Mouse (Mus musculus) kidney, postnatal 36 days (tissue): ENCODE data around the gene Chd4.
"Not testable (repeated sequence)": the region's sequence is repeated elsewhere in the genome, so short reads cannot be mapped to it uniquely, and the experiment has no call there.

Experiments used
- DNase-seq, 2 experiments: peaks; one replicate each; pipeline ENCODE4 v3.0.0; 2021 to 2022; ENCODE audit warnings: mixed read lengths in 2 of 2

Gene Chd4

DNA sequence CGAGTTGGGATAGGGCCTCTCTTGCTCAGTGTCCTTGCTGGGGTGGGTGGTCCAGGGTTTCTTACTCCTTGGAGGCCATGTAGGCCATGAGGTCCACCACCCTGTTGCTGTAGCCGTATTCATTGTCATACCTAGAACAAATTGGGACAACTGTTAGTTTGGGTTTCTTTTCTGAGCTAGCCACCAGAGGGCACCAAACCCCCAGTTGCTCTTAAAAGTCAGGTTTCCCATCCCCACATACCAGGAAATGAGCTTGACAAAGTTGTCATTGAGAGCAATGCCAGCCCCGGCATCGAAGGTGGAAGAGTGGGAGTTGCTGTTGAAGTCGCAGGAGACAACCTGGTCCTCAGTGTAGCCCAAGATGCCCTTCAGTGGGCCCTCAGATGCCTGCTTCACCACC is 66.2 kb downstream of the Chd4 start:
- peak; percentile 62 to 81 for DNase-seq

DNA sequence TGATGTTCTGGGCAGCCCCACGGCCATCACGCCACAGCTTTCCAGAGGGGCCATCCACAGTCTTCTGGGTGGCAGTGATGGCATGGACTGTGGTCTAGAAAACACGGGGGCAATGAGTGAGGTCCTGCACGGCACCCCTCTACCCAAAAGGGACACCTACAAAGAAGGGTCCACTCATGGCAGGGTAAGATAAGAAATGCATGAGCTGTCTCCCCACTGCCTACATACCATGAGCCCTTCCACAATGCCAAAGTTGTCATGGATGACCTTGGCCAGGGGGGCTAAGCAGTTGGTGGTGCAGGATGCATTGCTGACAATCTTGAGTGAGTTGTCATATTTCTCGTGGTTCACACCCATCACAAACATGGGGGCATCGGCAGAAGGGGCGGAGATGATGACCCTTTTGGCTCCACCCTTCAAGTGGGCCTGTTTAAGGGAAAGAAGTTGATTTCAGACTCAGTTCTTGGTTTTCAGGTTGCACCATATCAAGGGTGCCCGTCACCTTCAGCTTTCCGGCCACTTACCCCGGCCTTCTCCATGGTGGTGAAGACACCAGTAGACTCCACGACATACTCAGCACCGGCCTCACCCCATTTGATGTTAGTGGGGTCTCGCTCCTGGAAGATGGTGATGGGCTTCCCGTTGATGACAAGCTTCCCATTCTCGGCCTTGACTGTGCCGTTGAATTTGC is 67.0 kb downstream of the Chd4 start:
- not testable (repeated sequence) for DNase-seq

DNA sequence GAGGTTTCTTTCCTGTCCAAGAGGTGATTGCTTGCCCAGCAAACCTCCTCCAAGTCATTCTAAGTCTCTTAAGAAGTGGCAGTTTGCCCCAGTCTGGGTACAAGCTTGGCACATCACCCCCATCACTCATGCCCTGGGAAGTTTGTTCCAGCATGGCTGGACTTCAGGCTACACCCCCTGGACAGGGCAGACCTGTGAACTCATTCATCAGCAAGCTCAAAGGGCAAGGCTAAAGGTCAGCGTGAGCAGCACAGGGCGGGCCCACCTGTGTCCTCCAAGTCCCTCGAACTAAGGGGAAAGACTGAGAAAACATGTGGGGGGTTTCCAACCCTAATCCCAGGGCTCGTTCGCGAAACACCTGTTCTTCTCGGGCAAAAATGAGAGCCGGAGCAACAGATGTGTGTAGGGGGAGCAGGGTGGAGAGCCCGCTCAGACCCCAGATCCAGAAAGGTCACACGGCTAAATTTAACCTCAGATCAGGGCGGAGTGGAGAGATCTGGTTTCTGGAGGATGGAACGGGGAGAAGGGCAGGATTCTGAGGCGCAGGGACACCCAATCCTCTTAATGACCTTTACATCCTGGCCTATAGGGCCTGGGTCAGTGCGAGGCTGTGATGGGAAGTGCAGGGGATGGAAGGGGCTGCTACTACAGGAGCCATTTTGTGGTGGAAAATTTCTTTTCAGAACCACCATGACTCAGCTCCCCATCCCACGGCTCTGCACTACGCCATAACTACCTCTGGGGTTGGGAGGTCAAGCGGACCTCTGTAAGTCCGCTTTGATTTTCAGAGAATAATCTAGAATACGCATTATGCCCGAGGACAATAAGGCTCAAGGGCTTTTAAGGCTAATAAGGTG is 68.2 kb downstream of the Chd4 start:
- DNase-seq: peak; percentile 85 to 91

DNA sequence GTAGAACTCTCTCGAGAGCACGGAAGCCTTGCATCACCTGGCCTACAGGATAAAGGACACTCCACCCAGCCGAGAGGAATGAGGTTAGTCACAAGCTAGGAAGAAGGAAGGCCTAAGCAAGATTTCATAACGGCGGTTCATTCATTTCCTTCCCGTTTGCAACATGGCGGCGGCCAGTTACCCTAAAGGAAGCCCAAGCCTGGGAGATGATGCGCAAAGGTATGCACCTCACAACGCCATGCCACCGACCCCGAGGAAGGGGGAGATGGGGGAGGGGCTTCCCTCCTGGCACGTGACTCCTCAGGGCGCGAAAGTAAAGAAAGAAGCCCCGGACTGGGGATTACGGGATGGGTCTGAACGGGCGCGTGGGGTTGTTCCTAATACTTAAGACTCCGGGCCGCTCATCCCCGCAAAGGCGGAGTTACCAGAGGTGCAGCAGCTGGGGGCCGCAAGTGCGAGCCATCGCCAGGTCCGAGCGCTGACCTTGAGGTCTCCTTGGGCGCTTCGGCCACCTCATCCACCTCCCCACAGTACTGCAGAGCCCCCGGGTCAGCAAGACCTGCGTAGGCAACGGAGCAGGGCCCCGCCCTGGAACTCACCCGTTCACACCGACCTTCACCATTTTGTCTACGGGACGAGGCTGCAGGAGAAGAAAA is 69.0 kb downstream of the Chd4 start:
- DNase-seq: peak; percentile 57 to 75

DNA sequence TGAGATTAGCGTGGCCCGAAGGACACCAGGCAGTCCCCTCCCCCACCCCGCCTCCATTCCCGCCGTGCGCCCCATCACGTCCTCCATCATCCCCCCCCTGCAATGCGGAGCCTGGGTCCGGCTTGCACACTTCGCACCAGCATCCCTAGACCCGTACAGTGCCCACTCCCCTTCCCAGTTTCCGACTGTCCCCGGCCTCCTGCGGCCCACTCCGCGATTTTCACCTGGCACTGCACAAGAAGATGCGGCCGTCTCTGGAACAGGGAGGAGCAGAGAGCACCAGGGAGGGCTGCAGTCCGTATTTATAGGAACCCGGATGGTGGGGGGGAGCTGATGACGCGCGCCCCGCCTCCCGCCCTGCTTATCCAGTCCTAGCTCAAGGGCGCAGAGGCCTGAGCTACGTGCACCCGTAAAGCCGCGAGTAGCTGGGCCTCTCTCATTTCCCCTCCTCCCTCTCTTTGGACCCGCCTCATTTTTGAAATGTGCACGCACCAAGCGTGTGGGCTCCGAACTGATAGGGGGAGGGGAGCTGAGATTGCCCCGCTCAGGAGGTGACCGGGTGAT is 69.6 kb downstream of the Chd4 start:
- DNase-seq: peak; percentile 97 to 99

DNA sequence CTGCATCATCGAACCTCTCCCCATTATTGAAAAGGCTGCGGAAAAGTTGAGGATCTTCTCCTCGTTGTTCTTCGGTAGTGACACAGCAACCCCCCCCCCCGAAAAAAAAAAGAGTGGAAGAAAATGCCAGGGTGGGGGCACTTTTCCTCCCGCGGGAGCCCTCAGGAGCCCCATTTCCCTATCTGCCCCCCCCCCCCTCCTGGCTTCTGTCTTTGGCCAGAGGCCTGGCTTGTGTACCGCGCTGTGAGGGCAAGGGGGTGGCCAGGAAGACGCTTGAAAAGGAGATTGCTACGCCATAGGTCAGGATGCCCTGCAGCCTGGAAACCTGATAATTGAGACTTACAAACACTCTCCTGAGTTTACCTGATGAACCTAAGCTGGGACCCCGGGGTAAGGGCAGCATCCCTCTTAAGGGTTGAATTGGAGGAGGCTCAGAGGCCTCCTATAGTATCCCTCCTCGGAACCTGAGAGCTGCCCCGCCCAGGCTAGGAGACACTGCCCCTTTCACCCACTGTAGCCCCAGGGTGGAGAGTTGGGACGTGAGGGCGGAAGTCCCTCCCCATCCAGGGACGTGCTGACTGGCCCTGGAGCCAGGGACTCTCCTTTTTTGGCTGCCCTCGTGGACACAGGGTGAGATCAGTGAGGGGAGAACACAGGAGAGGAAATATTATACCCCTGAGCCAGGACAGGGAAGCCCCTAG is 70.4 kb downstream of the Chd4 start, which contains the start of gene Gapdh:
Gene Gapdh, minus strand, starts transcription at position 417 of the 701 bp plus-strand sequence.
- DNase-seq: peak; percentile 89 to 92

DNA sequence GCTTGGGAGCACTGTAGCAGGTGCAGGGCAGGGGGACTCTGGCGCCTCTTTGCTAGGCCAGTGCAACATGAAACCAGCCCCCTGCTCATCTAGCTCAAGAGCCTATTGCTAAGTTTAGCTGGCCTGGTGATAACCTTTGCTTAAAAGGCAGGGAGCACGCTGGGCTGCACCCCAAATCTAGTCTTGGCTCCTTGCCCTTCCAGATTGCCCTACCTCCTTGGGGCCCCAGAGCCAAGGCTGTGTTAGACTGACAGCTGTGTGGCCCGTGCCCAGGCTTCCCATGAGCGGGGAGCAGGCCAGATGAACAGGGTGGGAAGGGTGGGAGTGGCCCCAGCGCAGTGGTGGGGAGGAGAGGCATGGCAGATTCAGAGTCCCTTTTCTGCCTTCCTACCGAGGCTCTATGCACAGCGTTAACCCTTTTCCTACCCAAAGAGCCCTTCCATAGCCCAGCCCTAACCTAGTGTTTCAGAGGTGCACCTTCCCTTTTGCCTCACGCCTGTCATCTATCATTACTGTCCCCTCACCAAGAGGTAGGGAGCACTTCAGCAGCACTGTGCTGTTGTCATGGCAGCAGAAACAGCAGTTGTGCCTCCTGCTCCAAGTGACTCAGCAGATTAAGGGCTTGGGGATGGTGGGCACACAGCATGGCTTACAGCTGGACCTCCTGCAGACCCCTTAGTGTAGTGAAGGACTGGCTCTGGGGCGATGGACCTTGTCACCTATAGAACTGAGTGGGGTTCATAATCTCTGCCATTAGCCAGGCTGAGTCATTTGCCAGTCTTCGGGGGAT is 71.3 kb downstream of the Chd4 start:
- peak in 1 of 2 experiments; percentile 44 for DNase-seq

DNA sequence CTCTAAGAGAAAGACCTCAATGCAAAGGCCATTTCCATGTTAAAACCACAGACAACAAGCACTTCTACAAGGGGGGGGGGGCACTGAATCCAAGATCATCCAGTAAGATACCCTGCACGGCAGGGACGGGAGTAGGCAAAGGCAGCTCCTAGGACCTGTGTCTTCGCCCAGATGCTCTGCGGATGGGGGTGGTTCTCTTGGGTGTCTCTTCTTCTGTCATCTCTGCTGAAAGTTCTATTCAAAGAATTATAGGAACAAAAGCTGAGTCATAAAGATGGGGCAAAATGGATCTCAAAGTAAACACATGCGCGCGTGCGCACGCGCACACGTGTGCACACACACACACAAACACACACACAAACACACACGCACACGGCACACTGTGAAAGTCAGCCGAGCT is 72.3 kb downstream of the Chd4 start:
- DNase-seq: no peak

DNA sequence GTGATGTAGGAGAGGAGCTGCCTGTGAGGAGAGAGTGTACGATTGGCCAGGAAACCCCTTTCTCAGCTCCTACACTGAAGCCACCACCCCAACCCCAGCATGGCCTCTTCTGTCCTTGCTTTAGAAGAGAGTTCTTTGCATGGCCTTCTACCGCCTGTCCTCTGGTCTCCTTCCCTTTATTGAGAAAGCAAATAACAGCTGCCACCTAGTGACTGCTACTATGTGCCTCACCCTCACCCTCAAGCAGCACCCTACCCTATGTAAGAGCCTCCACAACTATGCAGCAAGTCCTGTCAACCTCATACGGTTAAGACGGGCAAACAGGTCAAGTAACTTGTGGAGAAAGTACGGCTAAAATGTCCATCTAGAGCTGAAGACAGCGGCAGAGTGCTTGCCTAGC is 74.4 kb downstream of the Chd4 start:
- DNase-seq: peak; percentile 29 to 39

DNA sequence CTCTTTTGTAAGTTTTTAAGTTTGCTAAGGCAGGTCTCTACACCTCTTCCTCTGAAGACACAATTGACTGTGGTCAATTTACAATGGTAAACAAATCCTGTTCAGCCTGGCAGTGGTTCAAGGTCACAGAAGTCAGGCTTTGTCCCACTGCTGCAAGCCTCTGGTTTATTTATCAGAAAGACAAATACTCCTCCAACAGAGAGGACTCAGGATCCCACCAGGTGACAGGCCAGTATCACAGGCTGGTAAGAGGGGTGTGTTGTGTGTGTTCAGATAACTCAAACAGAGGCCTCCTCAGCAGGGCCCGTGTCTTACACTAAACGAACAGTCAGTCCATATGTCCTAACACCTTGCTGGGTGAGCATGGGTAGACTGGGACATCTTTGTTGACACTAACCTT is 76.7 kb downstream of the Chd4 start:
- DNase-seq: no peak

DNA sequence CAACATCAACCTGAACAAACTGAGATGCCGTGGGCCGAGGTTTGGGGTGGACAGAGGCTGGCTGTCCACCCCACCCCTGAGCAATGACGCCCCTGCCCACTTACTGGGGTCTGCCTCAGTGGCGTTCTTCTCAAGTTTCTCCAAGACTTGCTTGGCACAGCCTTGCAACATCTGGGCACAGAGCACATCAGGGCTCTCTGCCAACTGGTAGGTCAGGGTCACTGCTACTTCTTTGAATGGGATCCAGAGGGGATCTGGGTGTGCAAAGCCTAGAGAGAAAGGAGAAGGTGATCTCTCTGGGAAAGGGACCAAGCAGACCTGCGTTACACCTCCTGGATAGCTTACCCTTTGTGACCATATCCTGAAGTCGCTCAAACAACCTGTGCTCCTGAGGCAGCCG is 77.5 kb downstream of the Chd4 start:
- no peak for DNase-seq

DNA sequence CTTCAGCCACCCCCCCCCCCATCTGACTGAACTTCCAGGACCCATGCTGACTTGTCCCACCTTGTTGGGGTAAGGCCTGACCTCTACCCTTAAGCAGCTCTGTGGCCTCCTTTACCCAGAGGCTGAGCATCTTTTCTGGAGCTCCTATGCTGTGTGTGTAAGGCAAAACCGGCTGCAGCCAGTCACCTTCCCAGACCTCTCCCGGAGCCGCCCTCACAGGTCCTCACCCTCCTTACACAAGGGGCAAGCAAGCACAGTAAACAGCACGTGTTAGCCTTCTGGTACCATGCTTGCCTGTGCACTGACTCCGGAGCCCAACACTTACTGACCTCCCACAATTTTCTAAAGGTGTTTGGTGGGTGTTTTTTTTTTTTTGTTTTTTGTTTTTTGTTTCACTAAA is 79.7 kb downstream of the Chd4 start:
- DNase-seq: no peak

DNA sequence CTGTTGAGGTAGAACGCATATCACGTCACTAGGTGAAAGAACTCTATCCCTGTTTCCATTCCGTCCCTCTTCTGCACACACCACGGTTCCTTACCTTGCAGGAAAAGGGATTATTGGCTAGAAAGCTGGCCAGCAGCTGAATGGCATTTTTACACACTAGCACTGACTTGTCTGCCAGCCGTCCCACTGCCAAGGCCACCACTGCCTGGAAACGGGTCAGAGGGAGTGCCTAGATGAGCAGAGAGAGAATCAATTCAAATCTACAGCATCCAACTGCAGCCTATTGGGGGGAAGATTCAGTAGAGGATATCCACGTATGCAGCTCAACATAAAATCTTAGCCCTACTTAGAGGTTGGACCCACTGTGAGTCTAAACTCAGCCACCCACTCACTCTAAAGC is 83.8 kb downstream of the Chd4 start:
- no peak for DNase-seq
